Mouse (Mus musculus) liver, embryonic 14.5 days (tissue): Measurements from ENCODE around the gene Crb2.

ENCODE experiments used
- CTCF ChIP-seq: IDR thresholded peaks from 2 replicates; pipeline ENCODE4 v1.5.1; 2016; ENCODE audit warnings: antibody characterized with exemption, low read depth, control low read depth
- EP300 ChIP-seq: IDR thresholded peaks from 2 replicates; pipeline ENCODE4 v1.6.1; 2016; ENCODE audit warnings: antibody characterized with exemption, low read depth

DNA sequence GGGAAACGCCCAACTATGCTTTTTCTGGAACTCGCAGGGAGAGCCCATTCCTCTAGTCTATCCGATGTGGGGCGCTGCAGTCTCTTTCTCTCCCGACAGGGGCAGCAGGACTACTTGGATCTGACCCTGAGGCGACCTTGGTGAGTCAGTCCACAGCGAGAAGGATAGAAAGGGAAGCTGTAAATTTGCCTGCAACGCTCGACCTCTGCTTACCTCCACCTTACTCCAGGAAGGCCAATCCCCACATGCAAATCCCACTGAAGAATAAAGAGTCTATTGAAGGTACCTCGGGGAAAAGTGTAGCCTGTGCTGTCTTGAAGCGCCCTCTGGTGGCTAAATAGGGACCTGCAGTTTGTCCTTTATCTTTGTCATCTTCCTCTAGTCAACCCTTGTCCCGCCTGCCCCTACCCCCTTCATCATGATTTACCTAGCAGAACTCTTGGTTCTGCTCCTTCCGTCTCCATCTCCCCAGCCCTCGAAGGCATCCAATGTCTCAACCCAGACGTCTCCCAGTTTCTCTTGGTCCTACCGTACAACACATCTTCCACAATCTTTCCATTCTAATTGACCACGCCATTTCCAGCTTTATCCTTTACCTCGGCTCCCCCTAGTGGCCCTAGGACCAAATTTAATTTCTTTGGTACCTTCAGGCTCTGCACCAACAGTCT is 4.3 kb upstream of the Crb2 start:
- peak; percentile 93 for TF ChIP-seq CTCF
- TF ChIP-seq EP300 = no peak
